Mouse (Mus musculus): ENCODE measurements around the gene Tagln.

Tagln gene

DNA sequence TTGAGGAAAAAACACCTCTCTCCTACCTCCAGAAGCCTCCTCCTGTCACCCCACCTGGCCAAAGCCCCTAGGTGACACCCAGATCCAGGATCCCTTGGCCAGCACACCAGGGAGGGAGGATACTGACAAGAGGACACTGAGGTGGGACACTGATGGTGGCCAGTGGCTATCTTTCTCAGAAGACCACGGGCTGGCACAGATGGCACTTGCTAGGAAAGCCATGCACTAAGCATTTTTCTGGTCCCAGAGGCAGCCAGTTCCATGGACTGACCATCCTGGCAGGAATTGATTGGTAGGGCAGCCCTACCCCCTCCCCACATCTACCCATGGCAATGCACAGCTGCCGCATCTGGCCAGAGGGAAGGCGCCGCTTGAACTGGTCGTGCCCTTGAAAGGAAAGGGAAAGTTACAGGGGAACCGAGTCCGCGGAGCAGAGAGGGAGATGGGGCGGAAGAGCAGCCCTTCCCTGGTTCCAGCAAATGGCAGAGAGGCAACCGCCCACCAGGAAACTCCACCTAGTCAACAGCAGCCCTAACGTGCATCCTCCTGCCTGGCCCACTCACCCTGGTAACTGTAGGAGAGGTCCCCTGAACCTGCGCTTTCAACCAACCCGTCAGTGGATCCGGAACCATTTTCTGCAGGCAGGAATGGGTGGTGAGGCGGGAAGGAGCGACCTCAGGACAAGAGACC, 10.5 kb upstream of the Tagln start:
- no peak for DNase-seq (ENCODE audit: inconsistent age in 2 of 2, low spot score in 1 of 2)

DNA sequence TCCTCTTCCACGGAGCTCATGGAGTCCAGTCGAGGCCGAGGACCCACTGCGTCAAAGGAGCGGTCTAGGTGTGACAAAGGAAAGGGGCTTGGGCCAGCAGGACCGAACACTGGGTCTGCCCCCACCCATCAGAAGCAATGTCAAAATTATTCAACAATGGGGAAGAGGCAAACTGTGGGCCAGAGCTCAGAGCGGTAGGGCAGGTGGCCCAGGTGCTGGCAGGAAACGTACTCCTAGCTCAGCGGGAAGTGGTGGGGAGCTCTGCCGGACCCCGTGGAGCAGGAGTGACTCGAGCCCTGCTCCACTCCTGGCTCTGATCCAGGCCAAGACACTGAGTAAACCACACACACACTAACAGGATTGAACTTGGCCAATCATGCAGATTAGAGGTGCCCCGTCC, 9.9 kb upstream of the Tagln start:
- no peak for DNase-seq (ENCODE audit: inconsistent age in 2 of 2, low spot score in 1 of 2)

DNA sequence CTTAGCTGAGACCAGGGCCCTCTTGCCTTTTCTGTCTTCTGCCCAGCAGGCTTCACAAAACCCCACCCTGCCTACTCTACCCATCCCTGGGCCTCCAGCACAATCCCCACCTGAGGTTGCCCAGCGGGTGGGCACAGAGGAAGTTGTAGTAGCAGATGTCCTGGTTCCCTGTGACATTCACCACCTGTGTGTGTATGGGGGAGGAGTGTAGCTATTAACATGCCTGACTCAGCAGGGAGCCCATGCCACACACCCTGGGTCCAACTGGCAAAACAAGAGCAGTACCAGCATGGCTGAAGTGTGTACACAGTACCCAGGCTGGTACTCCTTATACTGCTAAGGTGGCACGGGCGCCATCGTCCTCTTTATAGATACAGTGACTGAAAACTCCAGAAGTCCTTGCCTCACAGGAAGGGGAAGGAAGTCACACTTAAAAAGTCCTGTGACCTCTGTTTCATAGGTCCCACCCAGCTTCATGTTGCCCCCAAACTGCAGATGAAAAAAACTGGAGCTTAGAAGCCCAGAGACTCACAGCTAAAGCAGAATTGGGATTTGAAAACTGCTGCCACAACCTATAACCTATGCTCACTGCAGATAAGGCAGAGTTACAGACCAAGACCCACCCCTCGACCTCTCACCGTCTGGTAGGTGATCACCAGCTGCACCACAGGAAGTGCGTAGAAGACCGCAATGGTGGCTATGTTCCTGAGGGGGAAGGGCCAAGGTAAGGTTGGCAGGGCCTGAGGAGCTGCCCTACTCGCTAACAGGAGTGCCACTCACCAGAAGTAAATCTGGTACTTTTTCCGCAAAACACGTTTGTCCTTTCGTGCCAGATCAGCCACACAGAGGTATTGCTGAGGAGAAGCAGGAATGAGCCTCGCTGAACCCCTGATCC, 8.9 kb upstream of the Tagln start:
- DNase-seq (ENCODE audit: inconsistent age in 2 of 2, low spot score in 1 of 2), result no peak

DNA sequence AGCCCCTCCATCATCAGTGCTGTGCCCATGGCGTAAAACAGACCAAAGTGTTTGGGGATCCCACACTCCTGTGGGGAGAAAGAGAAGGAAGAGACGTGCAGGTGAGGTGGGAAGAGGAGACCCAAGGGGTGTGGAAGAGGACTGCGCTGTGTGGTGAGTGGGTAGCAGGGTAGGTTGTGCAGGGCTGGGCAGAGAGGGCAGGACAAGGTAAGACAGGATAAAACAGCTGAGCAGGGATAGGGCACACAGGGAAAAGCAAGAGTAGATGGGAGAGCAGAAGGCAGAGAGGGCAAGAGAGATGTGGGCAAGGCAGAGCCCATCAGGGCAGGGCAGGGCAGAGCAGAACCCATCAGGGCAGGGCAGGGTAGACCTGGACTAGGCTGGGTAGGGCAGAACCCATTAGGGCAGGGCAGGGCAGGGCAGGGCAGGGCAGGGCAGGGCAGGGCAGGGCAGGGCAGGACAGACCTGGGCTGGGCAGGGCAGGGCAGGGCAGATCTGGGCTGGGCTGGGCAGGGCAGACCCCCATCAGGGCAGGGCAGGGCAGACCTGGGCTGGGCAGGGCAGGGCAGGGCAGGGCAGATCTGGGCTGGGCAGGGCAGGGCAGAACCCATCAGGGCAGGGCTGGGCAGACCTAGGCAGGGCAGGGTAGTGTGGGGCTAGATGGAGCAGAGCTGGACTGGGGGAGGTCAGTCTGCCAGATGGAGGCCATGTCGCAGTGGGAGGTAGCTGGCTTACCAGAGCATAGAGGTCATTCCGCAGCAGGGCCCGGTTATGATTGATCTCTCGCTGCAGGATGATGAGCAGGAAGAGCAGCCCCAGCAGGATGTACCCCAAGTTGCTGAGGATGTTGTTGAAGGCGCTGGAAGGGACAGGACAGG, 8.0 kb upstream of the Tagln start:
- no peak for DNase-seq (ENCODE audit: inconsistent age in 2 of 2, low spot score in 1 of 2)

DNA sequence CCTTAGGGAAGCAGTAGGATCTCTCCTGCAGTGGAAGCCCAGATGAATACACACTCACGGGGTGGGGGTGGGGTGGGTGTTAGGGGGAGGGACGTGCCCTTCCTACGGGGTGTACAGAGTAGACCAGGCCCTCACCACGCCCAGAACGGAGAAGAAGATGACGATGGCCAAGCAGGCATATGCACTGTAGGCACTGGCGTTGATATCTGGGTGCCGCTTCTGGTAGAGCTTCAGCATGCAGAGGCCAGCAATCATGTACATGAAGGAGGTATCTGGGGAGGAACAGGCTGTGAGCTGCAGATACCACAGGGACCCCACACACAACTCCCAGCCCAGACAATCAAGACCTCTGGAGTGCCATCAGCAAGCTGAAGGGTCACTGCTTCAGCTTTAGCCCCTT, 7.1 kb upstream of the Tagln start:
- no peak for DNase-seq (ENCODE audit: inconsistent age in 2 of 2, low spot score in 1 of 2)

DNA sequence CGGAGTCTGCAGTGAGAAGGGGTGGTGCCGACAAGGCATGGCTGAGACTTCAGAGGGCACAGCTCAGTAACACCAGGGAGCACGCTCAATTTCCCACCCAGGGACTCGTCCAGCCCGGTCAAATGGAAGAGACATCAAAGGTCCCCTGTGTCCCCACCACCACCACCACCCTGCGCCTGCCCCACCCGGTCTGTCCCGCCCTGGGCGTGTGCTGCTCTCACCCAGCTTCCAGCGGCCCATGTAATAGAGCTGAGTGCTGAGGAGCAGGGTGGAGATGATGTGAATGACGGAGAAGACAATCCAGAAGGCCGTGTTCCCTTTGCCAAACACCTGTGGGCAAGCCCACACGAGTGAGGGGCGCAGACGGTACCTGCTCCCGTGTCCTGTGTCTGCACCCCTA, 6.6 kb upstream of the Tagln start:
- no peak for DNase-seq (ENCODE audit: inconsistent age in 2 of 2, low spot score in 1 of 2)

DNA sequence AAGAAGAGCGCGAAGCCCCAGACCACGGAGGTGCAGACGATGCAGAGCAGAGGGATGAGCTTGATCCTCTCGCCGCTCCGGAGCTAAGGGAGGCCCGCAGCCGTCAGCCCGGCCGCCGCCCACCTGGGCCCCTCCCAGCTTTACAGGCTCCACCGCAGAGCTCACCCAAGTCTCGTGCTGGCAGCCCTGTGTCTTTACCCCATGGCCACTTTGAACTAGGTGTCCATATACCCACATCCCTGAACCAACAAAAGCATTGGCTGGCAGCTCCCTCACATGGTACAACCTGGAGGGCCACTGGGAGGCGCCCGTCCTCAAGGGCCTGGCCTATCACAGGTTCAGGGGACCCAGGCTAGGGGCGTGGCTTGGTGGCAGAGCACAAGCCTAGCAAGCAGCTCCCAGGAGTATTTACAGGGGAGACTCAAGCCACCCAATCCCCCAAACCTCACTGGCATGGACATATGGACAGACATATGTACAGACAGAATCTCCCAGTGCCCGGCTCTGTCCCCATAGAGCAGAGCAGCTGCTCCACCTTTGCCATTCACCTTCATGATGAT, 5.6 kb upstream of the Tagln start:
- DNase-seq (ENCODE audit: inconsistent age in 2 of 2, low spot score in 1 of 2), result no peak

DNA sequence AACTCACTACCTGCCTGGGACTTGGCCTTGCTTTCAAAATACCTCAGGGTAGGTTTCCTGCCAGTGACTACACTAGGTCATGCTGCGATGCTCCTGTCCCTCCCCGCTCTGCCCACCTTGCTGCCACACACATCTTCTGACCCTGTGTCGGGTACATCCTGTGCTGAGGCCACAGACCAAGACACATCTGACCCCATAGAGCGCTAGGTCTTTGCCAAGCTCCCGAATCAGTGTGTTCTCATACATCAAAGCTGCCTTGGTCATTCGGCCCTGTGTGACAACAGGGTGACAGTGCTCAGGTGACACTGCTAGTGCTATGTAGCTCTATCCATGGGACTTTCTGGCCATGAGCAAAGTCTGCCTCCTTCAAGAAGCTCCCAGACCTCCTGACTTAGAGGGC, 3.9 kb upstream of the Tagln start:
- DNase-seq (ENCODE audit: inconsistent age in 2 of 2, low spot score in 1 of 2), result peak in 1 of 2 experiments; percentile 76

DNA sequence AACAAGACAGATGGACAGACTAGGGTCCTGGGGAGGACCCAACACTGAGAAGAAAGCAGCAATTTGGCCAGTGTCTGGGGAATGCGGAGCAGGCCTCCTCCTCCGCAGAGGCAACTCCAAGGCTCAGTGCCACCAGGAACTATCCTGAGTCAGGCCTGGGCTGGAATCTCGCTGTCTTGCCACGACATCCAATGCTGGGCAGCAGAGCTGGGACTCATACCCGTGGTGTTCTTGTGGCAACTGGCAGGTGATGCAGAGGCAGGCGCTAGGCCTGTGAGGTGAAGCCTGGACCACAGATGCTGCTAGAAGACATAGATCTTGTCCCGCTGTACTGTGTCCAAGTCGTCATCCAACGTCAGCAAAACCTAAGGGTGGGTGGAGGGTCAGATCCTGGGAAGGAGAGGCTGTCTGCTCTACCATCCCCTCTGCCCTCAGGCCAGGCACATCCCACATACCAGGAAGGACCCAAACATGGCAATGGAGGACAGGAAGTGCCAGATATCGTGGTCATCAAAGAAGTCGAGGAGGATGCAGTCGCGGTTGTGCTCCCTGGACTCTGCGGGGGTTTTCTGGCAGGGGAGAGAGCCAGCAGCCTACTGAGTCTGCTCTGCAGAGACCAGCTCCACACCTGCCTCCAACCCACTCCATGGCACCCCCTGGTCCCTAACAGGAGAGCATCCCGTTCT, 3.2 kb upstream of the Tagln start:
- peak in 1 of 2 experiments; percentile 67 for DNase-seq (ENCODE audit: inconsistent age in 2 of 2, low spot score in 1 of 2)

DNA sequence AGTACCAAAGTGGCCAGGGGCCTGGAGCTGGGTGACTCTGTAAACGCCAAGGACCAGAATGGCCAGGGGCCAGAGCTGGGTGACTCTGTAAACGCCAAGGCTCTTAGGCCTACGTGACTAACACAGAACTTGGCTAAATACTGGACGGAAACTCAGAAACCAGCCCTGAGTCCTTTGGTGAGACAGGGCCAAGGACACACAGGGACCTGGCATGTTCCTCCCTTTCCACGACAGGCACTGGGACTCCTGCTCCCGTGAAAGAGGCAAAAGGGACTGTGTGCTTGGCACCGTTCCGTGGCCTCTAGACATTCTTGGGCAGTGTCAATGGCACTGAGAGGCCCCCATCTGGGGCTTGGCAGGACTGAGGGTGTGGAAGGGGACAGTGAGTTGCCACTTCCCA, 2.2 kb upstream of the Tagln start:
- peak; percentile 88 to 94 for DNase-seq (ENCODE audit: inconsistent age in 2 of 2, low spot score in 1 of 2)

DNA sequence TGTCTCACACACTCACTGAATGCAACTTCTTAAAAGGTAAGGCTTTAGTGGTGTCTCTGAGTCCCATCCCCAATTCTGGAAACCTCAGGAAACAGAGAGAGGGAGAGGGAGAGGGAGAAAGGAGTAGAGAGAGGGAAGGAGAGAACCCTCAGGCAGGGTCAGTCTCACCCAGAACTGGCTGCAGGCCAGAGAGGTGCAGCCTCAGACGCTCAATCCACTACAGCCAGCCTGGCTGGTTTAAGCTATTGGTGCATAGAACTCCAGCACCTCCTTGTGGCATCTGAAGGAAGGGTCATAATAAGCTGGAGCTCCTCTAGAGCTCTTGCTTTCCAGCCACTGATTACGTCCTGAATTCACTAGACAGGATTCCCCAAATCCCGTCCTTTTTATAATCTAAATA, 1.0 kb upstream of the Tagln start:
- peak; percentile 76 to 90 for DNase-seq (ENCODE audit: inconsistent age in 2 of 2, low spot score in 1 of 2)

DNA sequence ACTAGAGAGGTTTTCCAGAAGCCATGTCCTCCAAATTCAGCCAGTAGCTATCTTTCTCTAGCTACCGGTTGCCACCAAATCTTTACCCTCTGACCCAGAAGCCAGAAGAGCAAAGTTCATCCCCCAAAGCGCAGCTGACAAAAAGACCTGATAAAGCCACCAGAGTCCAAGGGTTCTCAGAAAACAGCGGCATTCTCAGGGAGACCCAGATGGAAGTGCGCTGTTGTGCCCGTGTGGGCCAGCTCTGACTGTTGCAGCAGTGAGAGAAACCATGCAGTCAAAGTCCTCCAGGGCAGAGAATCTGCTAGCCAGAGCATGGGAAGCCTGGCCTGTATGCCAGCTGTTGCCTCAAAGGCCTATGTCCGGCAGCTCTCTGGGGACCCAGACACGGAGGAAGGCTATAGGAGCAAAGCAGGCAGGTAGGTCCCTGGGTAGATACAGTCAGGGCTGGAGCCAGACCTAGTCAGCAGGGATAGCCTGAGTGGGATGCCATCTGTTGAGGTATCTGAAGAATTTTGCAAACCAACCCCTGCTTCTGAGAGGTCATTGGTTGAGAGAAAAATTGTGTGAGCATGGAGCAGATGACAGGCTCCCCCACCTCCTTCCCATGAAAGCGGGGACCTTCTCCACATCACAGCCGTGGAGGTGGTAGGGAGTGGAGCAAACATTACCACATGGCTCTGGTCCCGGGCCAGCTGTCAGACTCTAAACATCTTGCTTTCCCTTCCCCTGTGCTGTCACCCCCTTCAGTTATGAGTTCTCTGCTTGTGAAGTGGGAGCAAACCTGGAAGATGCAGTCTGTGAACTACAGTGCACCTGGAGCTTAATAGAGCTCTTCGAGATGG, 3.1 kb downstream of the Tagln start:
- DNase-seq (ENCODE audit: inconsistent age in 2 of 2, low spot score in 1 of 2), result no peak

DNA sequence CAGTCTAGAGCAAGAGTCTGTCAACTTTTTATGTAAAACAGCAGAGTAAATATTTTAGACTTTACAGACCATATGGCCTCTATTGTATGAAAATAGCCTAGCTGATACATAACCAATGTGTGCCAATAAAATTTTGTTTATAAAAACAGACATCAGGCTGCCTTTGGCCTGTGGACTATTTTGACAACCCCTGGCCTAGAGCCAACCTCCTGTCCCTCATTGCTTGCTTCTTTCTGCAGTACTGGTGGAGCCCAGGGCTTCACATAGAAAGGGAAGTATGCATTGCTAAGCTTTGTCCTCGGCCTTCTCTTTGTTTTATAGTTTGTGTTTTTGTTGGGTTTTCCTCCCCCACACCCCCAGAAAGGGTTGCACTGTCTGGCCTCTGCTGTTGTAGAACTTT, 3.9 kb downstream of the Tagln start:
- DNase-seq (ENCODE audit: inconsistent age in 2 of 2, low spot score in 1 of 2), result no peak

DNA sequence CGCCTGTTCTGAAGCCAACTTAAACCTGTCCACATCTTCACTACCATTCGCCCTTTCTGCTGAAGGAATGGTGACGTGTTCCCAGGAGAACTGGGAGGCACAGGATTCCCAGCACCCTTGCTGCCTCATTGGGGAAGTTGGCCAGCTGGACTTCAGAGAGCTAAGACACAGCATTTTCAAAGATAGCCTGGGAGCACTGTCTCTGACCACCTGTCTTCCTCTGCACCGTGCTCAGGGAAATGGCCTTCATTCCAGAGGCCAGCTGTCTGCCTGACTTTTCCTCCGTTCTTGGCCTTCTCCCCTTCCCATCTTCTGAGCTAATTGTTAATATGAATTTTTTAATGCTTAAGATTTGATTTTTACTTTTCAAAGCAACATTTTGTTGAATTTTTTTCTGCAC, 6.6 kb downstream of the Tagln start:
- no peak for DNase-seq (ENCODE audit: inconsistent age in 2 of 2, low spot score in 1 of 2)

DNA sequence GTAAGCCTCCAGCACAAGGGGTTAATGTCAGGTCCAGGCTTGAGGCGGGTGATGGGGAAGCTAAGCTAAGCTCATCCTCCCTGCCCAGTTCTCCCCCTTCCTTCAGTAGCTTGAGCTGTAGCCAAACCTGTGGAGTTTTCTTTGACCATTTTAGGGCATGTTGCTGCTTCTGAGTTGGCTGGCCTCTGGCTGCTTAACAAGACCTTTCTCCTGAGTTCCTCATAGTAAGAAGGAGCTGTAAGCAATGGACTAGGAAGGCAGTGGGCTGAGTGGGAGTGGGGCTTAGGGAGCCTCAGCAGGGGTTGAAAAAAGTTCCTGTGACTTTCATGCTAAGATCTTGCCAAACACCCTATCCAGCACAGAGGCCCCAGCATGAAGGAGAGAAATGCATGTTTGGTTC, 16.0 kb downstream of the Tagln start:
- peak in 1 of 2 experiments; percentile 57 for DNase-seq (ENCODE audit: inconsistent age in 2 of 2, low spot score in 1 of 2)

DNA sequence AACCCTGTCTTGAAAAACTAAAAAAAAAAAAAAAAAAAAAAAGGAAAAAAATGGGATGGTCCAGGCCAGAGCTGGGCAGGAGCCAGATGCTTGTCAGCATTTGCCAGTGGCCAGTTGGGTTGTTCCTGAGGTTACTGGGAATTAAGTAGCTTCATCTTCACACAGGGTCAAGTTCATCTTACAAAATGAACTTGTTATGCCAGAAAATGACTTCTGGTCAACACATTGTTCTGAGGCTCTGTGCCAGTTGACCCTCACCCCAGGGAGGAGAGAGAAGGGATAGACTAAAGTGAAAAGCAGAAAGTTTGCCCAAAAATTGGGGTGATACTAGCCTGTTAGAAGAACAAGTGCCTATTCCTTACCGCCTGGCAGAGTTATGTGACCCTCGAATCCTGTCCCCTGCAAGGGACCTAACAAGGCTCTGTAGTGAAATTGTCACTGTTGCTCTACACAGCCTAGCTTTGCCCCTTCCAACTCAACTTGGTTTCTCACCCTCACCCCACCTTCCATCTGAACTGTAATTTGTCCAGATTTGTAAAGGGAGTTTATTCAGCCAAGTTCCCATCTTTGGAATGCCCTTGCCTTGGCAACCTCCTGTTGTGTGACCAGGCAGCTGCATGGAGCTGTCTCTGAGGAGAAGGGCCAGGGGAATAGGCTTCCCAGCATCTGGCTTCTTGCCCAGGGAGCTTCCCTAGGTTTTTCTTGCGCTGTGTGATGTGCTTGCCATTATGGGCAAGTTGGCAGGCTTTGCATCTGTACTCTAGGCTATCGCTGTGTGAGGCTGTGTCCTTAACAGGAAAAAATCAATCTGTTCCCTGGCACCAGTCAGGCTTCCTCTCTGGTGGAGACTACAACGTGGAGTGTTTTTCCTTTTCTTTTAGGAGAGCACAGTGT, 18.6 kb downstream of the Tagln start:
- DNase-seq (ENCODE audit: inconsistent age in 2 of 2, low spot score in 1 of 2), result peak; percentile 64 to 83

DNA sequence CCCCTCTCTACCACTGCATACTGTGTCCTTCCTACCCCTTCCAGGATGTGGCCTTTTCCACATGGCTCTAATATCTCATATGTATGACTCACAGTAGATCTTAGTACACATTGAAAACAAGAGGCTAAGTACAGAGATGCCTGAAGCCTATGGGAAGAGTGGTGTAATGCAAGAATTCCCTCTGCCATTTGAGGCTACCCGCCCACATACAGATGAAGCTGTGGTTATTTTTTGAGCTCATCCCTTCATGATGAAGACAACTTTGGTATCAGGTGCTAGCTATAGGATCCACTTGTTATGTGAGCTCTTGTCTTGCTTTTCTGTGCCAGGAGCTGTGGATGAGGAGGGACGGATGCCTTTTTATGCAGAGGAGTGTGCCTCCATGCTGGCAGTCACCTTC, 20.2 kb downstream of the Tagln start:
- no peak for DNase-seq (ENCODE audit: inconsistent age in 2 of 2, low spot score in 1 of 2)

DNA sequence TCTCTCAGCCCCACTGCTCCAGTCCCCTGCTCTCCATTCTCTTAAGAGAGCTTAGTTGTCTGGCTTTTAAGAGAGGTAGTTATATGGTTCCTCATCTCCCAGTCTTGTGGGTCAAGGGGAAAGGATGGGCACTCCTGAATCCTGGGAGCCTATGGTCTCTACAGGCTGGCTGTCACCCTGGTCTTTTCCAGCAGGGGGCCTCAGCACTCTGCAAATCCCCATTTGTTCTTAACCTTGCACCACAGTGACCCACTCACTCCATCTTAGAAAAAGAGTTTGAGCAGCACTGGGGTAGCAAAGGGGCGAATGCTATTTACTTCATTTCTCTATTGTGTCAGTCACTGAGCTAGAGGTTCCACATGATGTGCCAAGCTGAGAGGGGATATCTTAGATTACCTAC, 24.2 kb downstream of the Tagln start:
- DNase-seq (ENCODE audit: inconsistent age in 2 of 2, low spot score in 1 of 2), result peak; percentile 70 to 91

DNA sequence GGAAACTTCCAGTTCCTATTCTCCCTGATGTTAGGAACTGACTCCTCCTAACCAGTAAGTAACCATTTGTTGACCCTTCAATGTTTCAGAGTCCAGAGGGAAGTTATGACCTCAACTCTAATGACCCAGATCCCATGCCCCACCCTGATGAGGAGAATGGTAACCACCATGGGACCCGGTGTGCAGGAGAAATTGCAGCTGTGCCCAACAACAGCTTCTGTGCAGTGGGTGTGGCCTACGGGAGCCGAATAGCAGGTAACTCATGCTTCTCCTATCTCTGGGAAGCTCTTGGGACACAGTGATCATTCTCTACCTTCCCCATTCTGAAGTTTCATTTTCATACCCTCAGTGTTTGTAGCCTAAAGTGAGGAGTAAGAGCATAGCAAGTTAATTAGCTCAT, 24.9 kb downstream of the Tagln start:
- no peak for DNase-seq (ENCODE audit: inconsistent age in 2 of 2, low spot score in 1 of 2)
